Mouse (Mus musculus) kidney, adult 11 months (tissue): ENCODE data around the gene Myo1d.

Source experiments
- DNase-seq: peaks from one replicate; pipeline ENCODE4 v3.0.0; 2022

The Myo1d gene

DNA sequence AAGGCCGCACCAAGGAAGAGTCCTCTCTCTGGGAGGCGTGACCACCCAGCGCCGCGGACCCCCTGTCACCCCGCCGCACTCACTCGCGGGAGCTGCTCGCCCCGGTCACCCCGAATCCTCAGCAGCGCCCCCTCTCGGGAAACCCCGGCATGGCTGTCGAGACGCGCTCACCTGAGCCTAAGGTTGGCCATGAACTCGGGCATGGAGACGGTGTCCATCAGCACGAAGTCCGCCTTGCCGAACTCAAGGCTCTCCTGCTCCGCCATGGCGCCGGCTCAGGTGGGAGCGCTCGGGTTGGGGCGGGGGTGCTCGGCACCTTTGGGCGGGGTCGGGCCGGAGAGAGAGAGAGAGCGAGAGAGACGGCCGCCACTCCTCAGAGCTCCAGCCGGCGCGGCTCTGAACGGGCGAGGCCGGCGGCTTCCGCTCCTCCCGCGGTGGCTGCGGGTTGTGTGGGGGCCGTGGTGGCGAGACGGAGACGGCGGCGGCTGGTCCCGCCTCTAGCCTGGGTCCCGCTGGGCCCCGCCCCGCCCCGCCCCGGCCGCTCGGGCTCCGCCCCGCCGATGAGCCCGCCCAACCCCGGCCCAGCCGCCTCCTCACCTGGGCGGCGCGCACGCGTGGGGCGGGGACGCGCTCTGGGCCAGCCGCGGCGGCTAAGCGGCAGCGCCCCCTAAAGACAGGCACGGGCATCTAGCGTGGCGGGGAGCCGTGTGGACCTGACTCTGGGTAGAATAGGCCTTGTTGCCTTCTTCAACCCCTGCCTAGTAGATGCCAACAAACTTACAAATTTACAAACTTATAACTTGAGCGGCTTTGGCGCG is at the start of gene Myo1d:
Gene Myo1d (minus strand): TSS at position 499 of the 818 bp plus-strand sequence.
- peak; percentile 87 for DNase-seq

DNA sequence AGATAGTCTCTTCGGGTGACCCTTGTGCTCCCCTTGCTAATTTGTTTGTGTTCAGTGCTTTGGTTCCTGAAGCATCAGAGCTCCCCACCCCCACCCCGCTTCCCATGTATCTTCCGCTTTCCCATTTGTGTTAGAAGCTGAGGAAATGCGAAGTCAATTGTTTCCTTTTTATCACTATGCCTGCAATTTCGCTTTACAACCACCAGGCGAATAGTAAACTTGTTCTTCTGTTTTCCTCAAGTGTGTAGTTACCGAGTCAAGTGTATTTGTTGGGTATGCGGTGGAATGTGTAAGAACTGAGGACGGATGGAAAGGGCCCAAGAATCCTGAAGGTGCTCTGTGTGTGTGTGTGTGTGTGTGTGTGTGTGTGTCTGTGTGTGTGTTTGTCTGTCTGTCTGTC is 42.0 kb upstream of the Myo1d start:
- DNase-seq = no peak

DNA sequence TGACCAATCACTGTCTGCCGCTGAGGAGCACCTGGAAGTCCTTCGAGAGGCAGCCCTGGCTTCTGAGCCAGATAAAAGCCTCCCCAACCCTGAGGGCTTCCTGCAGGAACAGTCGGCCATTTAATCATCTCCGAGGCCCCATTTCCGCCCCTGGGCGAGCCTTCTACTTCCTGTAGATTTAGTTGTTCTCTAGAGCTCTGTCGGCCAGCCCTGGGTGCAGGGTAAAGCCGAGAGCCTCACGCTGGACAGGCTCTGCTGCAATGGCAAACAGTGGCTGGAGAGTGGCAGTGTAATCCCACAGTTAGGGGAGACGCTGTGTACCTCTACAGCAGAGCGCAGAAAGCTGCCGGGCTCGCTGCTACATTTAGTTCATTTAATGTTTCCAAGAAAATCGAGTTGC is 41.5 kb upstream of the Myo1d start:
- peak; percentile 43 for DNase-seq

DNA sequence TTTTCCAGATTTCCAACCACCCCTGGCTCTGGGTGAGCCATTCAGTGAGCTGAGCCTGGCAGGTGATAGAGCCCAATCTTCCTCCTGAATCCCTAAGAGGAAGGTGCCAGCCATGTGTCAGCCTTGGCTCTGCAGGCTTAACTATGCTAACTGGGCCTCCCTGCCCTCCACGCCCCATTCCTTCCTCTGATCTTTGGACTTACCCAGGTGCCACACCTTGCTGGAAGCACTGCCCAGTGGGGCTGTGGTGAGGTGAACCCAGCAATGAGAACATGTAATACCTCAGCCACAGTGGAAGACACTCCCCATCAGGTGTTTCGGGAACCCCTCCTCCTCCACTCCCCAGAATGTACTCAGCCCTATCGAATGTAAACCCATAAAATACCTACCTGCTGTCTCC is 40.3 kb upstream of the Myo1d start:
- DNase-seq = no peak

DNA sequence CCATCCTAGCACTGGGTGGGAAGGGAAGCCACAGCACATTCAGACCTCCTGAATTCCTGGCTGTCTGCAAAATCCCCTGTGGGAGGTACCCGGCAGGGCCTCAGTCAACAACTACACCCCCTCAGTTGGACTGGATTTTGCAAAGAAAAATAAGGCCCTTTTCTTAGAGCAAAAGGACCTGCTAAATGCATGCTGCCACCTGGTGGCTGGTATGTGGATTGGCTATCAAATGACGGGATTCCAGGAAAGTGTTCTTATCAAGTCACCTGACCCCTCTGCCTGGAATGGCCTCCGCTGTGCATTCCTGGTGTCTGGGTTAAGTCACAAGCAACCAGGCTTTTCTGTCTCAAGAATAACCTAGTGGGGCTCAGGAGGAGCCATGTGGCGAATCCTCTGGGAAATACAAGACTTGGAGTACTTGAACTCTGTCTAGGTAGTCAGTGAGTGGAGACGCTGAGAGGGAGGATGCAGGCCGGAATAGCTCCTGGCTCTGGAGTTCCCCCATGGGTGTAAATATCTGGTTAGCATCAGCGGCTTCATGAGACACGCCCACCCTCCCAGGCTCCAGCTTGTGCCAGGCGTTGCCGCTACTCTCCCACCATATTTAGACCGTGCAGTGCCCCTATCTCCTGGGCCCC is 38.4 kb upstream of the Myo1d start:
- DNase-seq = peak; percentile 78

DNA sequence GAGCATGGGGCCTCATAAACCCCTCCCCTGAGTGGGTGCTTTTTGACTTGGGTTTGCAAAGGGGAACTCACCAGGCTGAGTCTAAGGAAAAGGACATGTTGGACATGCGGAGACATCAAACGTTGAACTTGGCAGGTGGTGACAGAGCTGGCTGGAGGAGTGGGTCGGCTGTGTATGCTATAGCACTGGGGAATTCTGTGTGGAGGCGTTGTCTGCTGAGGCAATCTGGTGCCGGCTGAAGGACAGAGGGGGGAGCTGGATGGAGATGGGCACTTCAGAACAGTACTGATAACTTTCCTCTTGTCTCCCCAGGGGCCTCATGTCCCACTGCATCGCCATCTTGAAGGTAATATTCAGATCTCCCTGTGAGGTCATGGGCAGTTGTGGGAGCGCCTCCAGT is 35.5 kb upstream of the Myo1d start:
- DNase-seq = no peak

DNA sequence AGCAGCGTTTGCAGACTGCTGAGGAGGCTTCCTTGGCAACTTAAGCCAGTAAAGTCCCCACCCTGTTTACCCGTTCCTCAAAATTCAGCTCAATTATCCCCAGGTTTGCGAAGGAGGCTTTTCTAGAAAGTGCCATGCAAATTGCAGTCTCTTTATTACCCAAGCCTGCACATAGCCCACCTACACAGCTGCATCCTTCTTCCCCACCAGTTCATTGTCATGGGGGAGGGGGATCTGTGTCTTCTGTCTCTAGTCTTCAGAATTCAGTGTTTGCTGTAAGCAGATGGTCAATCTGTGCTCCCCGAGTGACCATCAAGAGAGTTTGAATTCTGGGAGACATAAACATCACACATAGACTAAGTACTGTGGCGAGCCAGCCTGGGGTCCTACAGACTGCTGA is 31.3 kb upstream of the Myo1d start:
- no peak for DNase-seq

DNA sequence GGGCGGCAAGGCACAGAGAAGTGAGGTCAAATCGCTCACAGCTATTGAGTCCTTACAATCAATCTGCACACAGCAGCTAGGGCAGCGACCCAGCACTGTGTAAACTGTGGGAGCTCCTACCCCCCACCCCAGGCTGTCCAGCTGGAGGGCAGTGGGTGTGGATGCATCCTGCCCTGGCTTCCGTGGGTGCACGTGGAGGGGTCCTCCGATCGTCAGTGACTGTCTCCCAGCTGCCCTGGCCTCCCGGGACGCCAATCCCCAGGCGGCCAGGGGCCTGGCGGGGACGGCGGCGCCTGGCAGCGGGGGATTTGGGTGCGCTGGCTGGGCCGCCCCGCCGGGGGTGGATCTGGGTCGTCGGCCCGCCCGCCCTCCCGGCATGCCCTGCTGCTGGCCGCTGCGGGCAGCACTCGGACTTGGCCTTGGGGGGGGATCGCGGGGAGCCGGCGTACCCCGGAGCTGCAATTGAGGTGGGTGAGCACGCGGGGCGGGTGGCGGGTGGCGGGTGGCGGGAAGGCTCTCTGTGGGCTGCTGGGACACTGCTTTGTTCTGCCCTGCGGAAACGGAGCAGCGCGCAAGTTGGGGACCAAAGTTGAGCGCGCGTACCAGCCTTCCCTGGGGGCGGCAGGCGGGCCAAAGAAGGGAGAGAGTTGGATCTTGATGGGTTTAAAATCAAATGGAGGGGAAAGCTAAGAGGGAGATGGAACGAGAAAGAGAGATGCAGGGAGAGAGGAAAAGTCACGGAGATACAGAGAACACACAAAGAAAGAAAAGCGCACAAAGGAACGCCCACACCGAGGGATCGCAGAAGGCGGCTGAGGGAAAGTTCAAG is 30.4 kb upstream of the Myo1d start, which contains the start of gene Tmem98:
Gene Tmem98 (plus strand): TSS at position 183 of the 829 bp plus-strand sequence.
- no peak for DNase-seq

DNA sequence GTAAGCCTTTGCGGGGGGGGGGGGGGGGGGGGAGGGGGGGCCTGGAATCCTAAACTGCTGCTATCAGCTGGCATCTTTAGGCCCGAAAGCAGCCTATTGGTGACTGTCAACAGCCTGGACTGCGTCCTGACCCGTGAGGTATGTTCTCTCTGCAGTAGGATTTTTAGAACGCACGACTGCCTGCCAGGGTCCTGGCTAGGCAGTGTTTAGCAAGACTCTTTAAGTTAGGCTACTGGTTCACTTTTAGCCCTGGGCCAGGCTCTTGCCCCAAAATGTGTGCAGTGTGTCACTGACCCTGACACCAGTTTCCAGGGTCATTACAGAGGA is 29.8 kb upstream of the Myo1d start:
- DNase-seq = no peak

DNA sequence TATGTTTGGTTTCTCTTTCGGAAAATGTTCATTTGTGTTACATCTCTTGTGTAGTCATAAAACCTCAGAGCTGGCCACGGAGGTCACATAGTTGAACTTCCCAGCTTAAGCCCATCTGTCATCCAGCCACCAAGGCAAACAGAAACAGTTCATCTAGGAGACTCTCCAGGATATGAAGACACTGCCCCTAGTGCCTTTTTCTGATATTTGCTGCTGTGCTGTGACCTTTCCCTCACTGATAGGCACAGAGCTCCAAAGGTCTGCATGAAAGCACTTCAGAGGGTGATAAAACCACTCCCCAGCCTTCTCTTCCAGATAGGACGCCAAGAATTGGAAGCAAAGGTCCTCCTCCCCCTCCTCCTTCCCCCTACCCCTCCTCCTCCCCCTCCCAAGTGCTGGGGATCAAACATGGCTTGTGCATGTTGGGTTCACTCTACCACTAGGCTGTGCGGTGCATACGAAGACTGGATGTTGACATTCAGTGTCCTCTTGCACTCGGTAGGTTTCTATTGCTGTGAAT is 28.8 kb upstream of the Myo1d start:
- DNase-seq = peak; percentile 58

DNA sequence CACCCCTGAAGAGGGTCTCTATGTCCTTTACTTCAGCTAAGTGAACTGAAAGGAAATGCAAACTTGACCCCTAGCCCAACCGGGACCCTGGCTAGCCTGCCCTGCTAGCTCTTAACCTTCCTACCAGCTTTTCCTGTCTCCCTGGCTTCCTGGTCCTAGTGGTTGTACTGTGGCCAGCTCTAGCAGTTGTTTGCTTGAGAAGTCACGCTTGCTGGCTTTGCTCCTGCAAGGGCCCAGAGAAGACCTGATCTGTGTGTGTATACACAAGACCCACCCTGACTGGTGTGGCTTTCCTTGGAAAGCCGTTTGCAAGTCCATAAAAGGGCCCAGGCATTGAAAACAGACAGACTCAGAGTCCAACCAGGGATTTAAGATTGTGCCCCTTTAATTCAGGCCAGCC is 22.9 kb upstream of the Myo1d start:
- peak; percentile 62 for DNase-seq

DNA sequence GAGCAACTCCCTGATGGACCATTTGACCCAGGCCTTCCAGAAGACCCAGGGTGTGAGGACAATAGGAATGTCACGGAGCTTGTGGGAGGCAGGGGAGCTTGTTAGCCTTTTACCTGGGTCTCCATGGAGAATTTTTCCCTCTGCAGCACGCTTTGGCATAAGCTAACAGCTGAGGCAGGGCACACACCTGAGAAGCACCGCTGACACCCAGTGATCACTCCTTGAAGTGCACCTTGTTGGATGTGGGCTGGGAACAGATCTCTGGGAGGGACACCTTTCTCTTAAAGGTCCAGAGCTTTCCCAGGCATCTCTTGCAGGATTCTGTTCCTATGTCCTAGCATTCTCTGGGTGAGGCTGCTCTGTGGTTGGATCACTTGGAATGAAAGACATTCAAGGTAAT is 20.2 kb upstream of the Myo1d start:
- peak; percentile 41 for DNase-seq

DNA sequence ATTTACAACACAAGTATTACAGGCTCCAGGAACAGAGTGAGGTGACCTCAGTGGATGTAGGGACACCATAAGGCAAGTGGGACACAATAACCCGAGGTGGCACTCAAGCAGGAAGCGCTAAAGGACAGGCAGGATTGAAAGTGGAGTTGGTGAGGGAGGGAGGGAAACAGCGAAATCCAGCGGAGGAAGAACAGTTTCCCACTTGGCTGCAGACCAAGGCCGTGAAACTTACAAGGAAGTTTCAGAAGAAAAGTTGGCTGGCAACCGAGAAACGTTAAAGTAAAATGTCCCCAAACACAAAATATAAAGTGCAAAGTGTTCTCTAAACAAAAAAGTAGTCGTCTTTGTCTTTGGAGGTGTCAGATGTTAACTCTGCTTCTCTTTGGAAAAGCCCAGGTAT is 15.6 kb upstream of the Myo1d start:
- DNase-seq = no peak

DNA sequence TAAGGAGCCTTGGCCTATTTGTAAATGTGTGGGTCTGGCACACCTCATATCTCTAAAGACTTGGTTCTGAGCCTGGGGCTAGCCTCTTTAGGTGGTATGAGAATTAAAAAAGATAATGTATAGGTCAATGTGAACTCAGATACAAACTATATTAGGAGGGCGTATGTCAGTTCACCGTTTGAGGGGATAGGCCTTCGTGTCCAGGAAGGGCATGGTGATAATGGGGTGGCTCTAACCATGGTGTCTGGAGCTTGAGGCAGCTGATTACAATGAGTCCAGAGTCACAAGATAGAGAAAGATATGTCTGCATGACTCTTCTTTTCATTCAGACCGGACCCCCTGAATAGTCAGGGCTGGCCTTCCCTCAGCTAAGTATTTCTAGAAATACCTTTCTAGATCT is 14.5 kb upstream of the Myo1d start:
- DNase-seq = no peak

DNA sequence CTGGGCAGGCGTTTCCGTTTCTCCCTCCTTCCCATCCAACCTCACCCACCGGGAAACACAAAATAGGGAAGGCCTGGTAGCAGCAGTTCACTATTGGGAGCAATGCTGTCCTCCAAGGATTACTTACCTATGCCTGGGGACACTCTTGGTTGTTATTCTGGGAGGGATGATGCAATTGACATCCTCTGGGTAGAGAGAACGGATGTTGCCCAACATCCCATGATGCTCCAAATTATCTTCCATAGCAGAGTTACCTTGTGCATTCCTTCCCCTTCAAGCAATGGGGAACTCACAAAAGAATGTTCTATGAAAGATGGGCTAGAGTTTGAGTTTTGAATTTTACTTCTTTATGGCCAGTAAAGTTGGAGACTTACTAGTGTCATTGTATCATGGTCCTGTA is 13.6 kb upstream of the Myo1d start:
- no peak for DNase-seq

DNA sequence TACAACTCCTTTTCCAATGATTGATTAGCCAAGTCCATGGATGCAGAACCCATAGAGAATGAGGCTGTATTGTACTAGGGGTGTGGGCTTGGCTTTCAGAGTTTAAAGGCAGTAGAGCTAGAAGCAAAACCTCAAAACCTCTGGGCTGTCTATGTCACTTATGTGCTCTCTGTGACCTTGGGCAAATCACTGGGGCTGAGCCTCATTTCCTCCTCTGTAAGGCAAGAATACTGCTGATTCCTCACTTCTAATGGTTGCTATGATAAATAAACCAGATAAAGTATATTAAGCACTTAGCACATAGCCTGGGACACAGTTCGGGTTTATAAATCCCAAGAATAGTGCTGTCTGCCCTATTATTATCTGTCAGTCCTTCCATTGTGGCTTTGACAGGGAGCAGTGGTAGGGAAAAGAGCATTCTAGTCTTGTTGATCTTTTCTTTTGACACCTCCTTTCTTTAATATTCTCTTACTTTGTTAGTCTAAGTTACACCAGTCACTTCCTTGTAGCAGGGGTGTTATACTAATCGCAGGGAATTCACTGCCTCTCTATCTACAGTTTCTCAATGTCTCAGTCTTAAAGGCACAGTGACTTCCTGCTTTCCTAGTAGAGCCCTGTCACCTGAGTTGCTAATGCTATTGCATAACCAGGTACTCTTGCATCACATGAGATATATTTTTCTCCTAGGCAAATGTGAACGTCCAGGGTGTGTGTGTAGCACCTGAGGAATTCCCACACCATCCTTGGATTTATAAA is 12.0 kb upstream of the Myo1d start:
- no peak for DNase-seq

DNA sequence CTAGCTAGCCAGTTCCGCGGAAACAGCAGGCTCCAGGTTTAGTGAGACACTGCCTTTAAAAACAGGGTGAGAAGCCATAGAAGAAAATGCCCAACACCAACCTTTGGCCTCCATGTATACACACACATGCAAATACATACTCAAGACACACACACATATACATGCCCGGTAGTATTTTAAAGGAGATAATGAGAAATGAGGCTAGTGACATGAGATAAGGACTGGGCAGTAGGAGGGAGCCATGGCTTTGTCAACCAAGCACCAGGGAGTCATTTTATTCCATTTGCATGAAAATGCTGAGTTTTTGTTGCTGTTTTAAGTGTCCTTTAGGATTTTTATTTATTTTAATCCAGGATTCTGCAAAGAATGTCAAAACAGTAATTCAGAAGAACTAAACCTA is 10.6 kb upstream of the Myo1d start:
- DNase-seq = no peak

DNA sequence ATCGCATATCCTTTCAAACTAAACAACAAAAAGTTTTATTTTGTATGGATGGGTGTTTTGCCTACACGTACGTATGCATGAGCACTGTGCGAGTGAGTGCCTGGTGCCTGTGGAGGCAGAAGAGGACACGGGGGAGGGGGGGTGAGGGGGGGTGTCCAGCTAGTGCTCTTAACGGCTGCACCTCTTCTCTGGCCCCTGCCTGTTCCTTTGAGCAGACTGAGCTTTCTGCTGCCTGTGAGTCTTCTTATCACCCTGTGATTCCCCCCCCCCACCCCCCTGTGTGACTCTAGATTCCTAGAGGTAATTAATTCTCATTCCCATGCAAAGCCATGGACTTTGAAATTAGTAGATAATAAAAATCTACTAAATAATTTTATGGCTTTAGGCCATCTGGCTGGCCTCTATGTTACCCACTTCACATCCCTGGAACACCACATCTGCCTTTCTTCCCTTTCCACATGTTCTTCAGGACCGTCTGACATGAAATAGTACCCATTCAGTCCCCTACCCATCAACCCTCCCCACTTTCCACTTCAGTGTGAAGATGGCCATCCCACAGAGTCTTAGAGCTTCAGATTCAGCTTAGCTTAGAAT is 9.9 kb upstream of the Myo1d start:
- no peak for DNase-seq

DNA sequence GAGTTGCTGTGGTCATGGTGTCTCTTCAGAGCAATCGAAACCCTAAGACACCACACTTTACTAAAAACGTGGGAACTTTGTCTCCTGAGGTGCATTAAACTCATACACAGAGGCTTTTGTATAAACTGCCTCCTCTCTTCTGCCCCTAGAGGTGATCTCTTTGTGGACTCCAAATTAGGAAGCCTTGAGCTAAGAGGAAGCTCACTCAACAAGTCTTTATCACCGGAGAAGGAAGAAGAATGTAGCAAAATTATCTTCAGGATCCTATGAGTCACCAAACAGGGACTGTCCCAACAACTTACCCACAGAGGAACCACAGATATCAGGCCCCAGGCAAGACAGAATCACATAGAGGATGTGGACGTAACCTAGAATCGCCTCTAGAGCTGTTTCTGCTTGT is 5.8 kb upstream of the Myo1d start:
- DNase-seq = no peak

DNA sequence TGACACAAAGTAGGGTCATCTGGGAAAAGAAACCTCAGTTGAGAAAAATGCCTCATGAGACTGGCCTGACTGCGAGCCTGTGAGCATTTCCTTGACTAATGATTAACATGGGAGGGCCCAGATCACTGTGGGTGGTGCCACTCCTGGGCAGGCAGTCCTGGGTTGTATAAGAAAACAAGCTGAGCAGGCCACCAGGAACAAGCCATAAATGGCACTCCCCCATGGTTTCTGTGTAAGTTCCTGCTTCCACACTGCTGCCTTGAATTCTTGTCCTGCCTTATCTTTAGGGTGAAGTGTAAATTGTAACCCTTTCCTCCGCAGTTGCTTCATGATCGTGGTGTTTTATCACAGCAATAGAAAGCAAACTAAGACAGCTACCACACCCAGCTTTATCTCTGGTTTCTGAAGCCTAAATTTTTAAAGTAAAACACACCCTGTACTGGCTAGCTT is 4.5 kb upstream of the Myo1d start:
- peak; percentile 92 for DNase-seq

DNA sequence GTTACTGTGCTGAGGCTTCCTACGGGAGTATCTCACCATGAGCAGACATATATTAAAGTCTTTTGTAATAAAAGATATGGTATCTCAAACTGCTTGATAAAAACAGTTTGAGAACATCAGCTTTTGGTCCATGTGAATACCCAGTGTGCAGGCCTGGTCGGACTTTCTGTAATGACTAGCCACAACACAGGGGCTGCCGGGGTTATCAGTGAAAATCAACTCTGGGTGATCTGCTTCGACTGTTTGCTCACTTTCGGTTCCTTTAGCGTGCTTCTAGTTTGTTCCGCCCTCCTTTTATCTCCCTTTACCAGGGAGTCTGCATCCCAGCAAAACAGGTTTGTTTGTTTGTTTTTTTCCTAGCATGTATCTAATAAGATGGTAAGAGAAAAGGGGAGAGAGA is 3.6 kb upstream of the Myo1d start:
- no peak for DNase-seq

DNA sequence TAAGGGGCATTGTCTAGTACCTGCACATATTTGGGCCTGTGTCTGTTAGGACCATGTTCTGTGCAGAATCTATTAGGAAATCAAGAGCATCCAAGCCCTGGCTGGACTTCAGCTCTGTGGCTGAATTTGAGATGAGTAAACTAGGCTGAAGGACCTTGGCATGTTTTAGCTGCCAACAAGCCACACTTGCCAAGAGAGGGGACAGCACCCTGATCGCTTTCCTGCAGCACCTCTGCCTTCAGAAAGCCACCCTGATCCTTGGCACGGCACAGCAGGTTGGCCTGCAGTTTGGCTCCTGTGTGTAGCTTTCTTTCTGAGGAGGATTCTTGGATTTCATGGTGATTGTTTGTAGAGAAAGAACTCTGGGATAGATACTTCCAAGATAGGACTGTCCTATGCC is 1.7 kb upstream of the Myo1d start:
- peak; percentile 40 for DNase-seq
